Mouse (Mus musculus) heart, adult 2 months (tissue): Measurements from ENCODE around the gene Gm43302.
"Not testable (repeated sequence)": the region's sequence is repeated elsewhere in the genome, so short reads cannot be mapped to it uniquely, and the experiment has no call there.

Experiments
- CTCF ChIP-seq: fragments of 200-600 bp; IDR thresholded peaks from 2 replicates; pipeline ENCODE4 v1.8.1; 2022; ENCODE audit warnings: antibody characterized with exemption, mild to moderate bottlenecking, moderate library complexity
- EP300 ChIP-seq: fragments of 200-500 bp; IDR thresholded peaks from 2 replicates; pipeline ENCODE4 v1.6.1; 2011; ENCODE audit warnings: low read depth, low read length, control low read depth; ENCODE audit not compliant: insufficient read depth
- POLR2A ChIP-seq: fragments of 200-500 bp; IDR thresholded peaks from 2 replicates; pipeline ENCODE4 v1.6.1; 2011; ENCODE audit warnings: mild to moderate bottlenecking, low read depth, low read length, control low read depth; ENCODE audit not compliant: insufficient read depth

GRCm38 (mm10) chr5:105239483-105240047, 53.9 kb downstream of the Gm43302 start, which contains the start of gene Gbp10:
- TF ChIP-seq CTCF, POLR2A, EP300: not testable (repeated sequence)
